Mouse (Mus musculus) ovary, adult 18-20 months (tissue): ENCODE data around the gene Slc22a8.

Source experiments
- DNase-seq: peaks from one replicate; pipeline ENCODE4 v3.0.0; 2022; ENCODE audit warnings: low spot score, mixed read lengths

Gene Slc22a8

GRCm38 (mm10) chr19:8599229-8599628 is 8.2 kb downstream of the Slc22a8 start:
- no peak for DNase-seq

DNA sequence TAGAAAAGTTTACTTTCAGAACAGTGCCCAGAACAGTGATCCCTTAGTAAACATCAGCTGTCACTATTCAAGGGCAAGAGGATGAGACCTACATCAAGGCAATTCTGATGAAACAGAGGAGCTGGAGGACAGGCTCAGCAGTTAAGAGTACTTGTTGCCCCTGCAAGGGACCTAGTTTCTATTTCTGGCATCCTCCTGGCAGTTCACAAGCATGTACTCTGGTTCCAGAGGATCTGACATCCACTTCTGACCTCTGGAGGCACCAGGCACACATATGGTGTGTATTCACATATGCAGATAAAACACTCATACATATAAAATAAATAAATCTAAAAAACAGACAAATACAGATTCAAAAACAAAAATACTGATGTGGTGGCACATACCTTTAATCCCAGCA is 10.9 kb downstream of the Slc22a8 start:
- no peak for DNase-seq

GRCm38 (mm10) chr19:8602914-8603313 is 11.9 kb downstream of the Slc22a8 start:
- no peak for DNase-seq

- no peak for DNase-seq
Observed at GRCm38 (mm10) chr19:8604536-8605240, 13.6 kb downstream of the Slc22a8 start.

DNA sequence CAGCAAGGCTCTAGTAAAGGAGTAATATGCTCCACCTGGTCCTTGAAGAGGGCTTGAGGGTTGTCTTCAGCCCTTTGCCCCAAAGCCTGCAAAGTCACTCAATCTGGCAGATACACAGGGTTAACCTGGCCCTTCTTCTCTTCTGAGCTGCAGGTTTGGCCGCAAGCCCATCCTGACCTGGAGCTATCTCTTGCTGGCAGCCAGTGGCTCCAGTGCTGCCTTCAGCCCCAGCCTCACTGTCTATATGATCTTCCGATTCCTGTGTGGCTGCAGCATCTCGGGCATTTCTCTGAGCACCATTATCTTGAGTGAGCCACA is 14.1 kb downstream of the Slc22a8 start:
- DNase-seq: no peak

DNA sequence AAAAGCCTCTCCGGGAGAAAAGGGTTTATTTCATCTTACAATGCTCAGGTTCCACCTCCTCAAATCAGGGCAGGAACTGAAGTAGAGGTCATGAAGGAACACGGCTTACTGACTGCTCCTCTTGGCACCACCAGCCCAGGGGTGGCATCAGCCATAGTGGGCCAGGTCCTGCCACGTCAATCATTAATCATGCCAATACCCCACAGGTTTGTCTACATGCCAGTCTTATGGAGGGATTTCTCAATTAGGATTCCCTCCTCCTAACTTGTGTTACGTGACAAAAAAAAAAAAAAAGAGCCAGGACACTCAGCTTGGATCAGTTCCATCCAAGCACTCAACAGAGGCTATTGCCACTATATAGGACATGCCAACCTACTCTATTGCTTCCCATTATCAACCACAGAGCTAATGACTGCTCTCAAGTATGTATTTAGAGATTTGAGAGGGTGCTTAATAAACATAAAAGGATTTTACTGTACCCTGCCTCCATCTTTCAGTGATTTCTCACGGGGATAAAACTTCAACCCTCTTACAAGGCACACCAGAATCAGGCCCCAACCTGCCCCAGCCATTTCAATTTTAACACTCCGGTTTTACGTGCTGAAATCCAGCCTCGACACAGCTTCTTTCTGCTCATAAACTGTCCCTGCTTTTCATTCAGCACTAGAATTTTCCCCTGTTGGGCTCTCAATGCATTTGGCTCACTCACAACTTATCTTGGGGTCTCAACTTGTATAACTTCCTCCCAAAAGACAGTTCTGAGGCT is 20.5 kb downstream of the Slc22a8 start:
- DNase-seq: no peak

GRCm38 (mm10) chr19:8613111-8613510 is 22.1 kb downstream of the Slc22a8 start:
- DNase-seq: no peak

- DNase-seq: no peak
Observed at GRCm38 (mm10) chr19:8614343-8614742, 23.3 kb downstream of the Slc22a8 start.

GRCm38 (mm10) chr19:8616314-8616713 is 25.3 kb downstream of the Slc22a8 start:
- DNase-seq: no peak

DNA sequence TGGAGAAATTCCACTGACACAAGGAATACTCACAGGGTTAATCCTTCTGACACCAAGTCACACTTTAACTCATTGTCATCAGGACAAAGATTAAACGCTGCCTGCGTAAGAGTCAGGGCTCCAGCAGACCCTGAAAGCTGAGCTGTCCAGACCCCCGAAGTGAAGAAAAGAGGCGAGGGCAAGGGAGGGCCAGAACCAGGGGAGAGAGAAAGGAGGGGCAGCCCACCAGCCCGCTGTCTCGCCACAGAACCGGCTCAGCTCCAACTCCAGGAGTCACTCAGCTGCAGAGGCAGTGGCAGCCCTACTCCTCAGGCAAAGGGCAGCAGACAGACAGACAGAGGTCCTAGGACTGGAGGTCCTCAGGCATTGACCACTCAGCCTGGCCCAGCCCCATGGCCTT is 26.9 kb downstream of the Slc22a8 start, which contains the start of gene Slc22a6:
Gene Slc22a6 (plus strand): TSS at position 136 of the 400 bp plus-strand sequence.
- DNase-seq: no peak

DNA sequence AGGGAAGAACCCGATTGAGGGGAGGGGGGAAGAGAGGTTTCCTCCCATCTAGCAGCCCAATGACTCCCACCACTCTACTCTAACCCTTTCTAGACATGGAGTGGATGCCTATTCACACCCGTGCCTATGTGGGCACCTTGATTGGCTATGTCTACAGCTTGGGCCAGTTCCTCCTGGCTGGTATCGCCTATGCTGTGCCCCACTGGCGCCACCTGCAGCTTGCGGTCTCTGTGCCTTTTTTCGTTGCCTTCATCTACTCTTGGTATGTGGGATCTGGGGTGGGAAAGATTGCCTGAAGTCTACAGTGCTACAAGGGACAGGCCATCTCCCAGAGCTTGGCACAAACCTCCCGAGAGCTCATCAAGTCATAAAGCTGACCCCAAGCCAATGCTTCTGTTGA is 30.0 kb downstream of the Slc22a8 start:
- no peak for DNase-seq

DNA sequence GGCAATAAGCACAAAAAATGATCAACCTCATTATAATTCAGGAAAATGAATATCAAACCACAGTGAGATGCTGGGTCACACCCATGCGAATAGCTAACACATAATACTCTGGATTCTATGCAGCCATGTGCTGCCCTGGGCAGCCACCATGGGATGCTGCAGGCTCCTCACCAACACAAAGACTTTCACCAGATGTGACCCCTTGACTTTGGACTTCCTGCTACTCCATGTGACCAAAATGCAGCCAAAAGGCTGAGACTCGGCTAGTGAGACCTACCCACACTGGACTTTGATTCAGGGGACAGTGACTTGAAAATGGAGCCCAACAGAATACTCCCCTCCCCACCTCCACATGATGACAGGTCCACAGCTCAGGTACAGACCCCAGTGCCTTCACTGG is 39.2 kb downstream of the Slc22a8 start:
- no peak for DNase-seq

DNA sequence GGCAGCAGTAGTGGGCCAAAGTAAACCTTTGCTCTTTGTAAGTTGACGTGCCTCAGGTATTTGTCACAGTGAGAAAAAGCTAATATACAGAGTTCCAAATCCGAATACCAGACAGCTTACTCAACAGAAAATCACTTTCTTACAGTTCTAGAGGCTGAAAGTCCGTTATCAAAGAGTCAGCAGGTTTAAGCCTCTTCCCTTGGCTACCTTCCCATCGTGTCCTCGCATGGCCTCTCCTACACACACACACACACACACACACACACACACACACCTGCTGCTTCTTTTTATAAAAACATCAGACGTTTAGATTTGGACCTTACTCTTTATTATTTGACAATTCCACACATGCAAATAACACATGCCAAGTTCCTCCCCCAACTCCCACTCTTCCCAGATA is 39.8 kb downstream of the Slc22a8 start:
- DNase-seq: no peak

GRCm38 (mm10) chr19:8632029-8632428 is 41.0 kb downstream of the Slc22a8 start:
- DNase-seq: no peak

- DNase-seq: no peak
Observed at GRCm38 (mm10) chr19:8642086-8642485, 51.0 kb downstream of the Slc22a8 start.

GRCm38 (mm10) chr19:8646393-8646792 is 55.3 kb downstream of the Slc22a8 start:
- DNase-seq: no peak

DNA sequence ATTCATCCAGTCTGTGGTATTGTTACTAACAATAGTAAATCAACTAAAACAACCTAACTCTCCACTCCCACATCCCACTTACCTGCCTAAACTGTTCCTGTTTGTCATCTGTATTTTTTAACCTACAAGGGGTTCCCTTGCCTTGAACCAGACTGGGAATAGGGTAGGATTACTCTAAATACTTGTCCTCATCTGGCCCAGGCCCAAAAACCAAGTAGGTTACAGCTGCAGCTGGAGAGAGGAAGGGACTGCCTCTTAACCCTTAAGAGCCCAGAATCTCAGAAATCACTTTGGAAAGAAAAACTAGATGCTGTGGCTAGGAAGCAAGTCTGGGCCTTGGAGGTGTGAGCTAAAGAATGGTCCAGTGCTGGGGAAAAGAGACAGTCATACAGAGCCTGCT is 64.8 kb downstream of the Slc22a8 start:
- DNase-seq: no peak

DNA sequence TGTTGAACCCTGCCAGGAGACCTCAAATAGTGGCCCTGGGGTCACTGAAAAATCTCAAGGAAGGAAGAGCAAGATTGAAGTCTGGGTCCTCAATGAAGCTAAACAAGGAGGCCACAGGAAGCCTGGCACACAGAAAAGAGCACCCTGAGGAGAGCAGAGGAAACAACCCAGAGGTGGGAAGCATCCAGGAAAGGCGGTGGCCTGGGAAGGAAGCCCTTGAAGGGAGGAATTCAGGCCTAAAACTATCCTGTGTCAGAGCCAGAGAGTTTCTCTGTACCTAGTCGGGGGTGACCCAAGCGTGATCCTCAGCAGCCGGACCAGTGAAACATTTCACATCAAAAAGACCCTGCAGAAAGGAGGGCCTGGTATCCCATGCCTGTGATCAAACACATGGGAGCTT is 65.3 kb downstream of the Slc22a8 start:
- no peak for DNase-seq
